Mouse (Mus musculus) lung, adult 18-20 months (tissue): Measurements from ENCODE around the gene Psma6.
"Not testable (repeated sequence)": the region's sequence is repeated elsewhere in the genome, so short reads cannot be mapped to it uniquely, and the experiment has no call there.

Experiments
- DNase-seq, 2 experiments: peaks; one replicate each; pipeline ENCODE4 v3.0.0; 2022; ENCODE audit warnings: mixed read lengths in 2 of 2

The Psma6 gene

GRCm38 (mm10) chr12:55392733-55393577, 8.9 kb downstream of the Psma6 start:
- DNase-seq: no peak

DNA sequence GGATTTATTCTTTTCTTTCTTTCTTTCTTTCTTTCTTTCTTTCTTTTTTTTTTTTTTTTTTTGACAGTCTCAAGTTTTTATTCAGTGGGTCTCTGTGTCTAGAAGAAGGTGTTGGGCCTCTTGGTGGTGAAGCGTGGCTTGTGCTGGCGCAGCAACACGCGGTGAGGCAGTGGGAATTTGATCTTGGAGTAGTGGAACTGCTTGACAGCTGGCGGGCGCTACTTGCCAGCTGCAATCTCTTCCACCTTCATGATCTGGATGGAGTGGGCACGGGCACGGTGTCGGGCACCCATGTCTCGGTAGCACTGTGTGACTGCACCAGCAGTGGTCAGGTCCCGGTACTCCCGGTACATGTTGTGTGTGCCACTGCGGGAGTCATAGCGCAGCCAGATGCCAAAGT, 11.6 kb downstream of the Psma6 start:
- not testable (repeated sequence) for DNase-seq

- DNase-seq: no peak
Observed at GRCm38 (mm10) chr12:55396536-55396935, 12.5 kb downstream of the Psma6 start.

GRCm38 (mm10) chr12:55397544-55398239, 13.7 kb downstream of the Psma6 start:
- no peak for DNase-seq

DNA sequence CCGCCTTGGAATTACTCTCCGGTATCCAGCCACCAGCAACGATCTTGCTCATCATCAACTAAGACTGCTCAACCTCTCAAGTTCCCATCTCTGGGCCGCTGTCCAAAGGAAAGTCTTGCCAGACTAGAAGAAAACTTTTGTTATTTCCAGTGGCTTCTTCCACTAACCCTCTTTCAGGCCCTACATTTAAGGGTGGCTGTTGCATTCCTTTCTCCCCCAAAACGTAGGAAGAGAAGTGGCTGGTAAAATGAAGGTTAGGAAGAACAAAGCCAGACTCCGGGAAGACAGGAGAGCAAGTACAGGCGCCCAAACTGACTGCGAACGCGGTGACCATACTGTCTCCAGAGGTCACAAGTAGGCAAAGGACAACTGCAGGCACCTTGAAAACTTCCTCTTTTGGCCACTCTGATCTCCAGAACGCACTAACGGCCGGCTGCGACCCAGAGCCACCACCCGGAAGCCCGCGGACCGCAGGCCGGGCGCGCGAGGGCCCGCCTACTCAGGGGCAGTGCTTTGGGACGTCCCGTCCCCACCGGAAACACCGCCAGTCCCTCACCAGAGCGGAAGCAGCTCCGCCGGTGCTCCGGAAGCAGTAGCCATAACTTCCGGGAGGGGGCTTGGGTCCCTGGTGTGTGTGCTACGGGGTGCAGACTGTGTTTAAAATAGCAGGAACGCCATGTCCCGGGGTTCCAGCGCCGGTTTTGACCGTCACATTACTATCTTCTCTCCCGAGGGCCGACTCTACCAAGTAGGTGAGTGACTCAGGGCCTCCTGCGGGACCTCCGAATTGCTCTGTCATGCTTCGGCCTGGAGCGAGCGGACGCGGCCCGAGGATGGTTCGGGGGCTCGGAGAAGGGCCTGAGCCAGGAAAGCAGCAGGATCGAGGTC, 14.5 kb downstream of the Psma6 start:
- DNase-seq: peak; percentile 93 to 94

- no peak for DNase-seq
Observed at GRCm38 (mm10) chr12:55399128-55399677, 15.2 kb downstream of the Psma6 start.

DNA sequence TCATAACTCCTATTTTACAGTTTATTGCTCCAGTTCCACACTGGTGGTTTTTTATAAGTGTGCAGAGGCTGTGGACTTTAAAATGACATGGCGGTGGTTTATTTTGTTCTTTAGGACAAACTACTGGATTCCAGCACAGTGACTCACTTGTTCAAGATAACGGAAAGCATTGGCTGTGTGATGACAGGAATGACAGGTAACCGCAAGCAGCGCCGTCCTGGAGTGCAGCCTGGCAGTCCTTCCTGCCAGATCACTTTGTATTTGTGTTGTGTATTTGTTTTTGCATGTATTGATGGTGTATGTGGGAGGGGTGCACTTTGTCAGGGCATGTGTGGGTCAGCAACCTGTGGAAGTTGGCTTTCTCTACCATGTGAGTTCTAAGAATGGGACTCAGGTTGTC, 23.9 kb downstream of the Psma6 start:
- DNase-seq: no peak

- DNase-seq: no peak
Observed at GRCm38 (mm10) chr12:55415255-55415654, 31.2 kb downstream of the Psma6 start.

DNA sequence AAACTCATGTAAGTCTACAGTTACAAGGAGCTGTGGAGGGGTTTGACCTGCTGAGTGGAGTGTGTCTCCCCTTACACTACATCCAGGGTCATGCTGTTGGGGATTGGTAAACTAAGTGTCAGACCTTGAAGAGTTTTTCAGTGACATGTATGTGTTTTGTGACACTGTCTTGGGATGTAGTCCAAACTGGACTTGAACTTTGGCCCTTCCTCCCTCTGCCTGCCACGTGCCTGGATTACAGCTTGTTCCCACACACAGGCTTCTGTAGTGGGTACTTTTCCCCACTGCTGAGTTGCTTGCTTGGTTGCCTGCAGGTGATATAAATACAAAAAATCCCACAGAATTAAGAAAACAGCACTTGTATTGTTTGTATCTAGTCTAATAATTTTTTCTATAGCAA, 31.7 kb downstream of the Psma6 start:
- no peak for DNase-seq

- no peak for DNase-seq
Observed at GRCm38 (mm10) chr12:55420220-55420619, 36.2 kb downstream of the Psma6 start.

GRCm38 (mm10) chr12:55422057-55422456, 38.0 kb downstream of the Psma6 start:
- DNase-seq: no peak

GRCm38 (mm10) chr12:55426300-55426699, 42.3 kb downstream of the Psma6 start:
- no peak for DNase-seq

DNA sequence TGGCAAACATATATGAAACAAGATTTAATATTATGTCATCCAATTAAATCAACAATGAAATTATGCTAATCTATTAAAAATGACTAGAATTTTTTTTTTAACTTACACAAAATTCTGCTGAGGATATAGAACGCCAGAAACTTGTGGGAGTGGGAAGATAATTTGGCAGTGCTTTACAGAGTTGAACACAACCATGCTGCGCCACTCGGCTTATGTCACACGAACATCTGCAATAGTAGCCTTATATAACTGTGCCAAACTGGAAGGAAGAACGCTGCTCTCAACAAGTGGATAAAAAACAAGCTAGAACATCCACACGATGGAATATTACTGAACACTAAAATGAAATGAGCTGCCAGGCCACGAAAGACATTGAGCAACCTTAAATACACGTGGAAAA, 45.2 kb downstream of the Psma6 start:
- DNase-seq: no peak

DNA sequence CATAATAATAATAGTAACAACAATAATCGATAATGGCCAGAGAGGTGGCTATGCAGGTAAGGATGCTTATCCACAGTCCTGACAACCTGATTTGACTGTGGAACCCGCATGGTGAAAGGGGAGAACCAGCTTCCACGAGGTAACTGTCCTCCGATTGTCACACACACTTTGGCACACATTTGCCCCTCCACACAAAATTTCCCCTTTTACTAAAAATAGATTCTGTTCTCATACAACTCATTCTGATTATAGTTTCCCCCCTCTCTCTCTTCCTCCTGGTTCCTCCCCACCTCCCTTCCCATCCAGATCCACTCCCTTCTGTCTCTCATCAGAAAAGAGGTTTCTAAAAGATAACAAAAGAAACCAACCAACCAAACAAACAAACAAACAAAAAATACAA, 45.9 kb downstream of the Psma6 start:
- DNase-seq: no peak

DNA sequence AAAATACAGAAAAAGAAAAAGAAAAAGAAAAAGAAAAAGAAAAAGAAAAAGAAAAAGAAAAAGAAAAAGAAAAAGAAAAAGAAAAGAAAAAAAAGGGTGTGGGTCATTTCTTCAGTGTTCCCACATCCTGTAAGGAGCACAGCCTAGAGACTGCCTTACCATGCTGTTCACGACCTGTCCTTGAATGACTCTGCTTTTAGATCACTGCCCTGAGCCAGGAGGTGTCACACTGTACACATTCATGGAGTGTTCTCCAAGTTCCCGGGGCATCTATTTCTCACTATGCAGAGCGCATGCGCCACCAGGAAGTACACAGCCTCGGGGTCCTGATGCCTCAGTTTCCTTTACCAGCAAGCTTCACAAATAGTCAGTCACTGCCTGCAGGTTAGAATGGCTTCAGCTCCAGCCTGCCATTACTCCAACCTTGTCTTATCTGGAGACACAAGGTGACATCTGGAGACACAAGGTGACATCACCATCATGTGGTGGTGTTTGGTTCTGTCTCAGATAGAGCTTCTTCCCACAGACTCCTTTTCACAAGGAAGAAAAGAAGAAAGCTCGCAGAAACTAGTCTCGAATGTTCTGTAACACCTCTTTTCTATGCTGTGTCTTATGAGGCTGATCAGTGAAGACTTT, 48.4 kb downstream of the Psma6 start:
- no peak for DNase-seq

GRCm38 (mm10) chr12:55432920-55433284, 48.9 kb downstream of the Psma6 start:
- DNase-seq: no peak

DNA sequence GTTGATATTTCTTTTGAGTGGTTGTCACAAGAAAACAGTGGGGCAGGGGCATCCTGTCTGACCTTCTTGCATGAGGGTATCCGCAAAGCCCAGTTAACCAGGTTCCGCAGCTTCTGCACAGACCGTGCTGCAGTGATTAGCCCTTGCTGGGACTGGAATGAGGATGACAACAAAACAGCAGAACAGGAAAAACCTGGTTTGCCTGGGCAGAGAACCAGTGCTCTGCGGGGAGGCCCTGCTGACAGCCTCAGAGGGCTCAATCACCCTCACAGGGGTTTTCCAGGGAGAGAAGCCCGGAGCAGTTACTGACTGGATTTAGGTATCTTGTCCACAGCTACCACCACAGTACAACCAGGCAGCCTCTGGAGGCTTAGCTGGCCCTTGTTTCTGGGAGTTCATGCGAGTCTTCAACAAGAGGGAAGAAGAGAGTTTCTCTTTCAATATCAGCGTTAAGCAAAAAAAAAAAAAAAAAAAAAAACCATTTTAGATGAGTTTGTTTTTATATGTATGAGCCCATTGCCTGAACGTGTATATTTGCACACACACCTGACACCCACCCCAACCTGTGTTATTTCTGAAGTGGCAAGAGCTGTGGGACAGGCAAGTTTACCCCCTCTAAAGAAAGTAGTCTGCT, 49.9 kb downstream of the Psma6 start:
- peak; percentile 50 to 67 for DNase-seq

- no peak for DNase-seq
Observed at GRCm38 (mm10) chr12:55435080-55435479, 51.1 kb downstream of the Psma6 start.

DNA sequence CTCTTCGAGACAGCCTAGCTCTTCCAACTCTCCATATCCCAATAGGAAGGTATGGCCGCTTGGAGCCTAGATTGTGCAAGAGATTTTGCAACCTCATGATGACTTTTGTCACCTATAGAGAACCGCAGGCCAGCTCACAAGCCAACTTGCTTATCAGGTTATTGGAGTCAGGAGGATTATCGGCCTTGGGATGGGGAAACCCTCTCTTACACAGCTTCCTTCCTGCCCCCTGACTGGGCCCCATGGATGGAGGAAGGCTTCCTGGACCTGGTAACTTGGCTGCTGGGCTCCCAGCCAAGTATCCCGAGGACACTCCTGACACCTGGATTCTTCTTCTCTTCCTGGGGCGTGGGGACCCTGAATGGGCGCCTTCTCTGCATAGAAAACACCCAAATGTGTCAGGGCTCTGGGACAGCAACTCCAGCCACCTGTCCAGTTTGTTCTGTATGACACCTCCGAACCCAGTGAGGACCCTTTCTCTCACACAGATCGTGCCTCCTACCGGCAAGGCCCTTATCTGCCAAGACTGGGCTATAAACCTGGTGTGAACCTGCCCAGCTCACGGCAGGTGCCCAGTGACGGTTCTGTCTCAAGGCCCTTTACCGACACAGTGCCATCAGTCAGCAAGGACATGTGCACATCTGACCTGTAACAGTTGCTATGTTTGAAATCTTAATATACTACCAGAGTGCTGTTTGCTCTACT, 53.3 kb downstream of the Psma6 start:
- DNase-seq: peak; percentile 11 to 38

GRCm38 (mm10) chr12:55438058-55438457, 54.0 kb downstream of the Psma6 start:
- no peak for DNase-seq

- no peak for DNase-seq
Observed at GRCm38 (mm10) chr12:55438611-55439137, 54.7 kb downstream of the Psma6 start.
